10 mouse cellular contexts compared by ENCODE assay signal in the genomic region with DNA sequence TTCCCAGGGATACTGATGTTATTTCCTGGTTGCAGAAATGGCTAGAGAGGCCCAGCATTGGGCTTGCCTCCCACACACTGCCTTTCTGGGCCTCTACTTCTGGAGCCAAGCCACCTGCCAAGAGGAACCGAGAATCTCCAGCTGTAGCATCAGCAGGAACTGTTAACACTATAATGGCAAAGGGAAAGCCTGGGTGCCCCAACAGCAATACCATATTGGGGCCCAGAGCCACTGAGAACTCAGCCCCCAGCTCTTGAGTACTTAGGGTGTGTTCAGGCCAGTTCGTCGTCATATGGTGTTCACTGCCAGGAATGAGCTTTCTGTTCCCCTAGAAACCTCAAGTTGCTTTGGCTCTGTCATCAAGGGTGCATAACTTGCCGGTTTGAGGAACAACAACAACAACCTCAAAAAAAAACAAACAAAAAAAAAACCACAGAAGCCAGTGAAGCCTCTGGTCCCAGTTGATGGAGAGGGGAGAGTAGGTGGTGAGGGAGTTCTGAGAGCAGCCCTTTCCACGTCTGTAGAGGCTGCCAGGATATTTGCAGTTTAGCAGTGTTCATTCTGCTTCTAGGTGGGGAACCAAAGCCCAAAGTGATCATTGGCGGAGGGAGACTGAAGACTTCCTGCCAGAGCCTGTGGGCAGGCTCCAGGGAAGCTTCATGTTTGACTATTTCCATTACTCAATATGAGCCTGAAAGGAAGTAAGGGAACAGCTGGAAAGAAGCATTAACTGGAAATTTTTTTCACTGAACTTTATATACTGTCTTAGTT. TPM values are rescaled to one million over a fixed set of nuclear protein-coding genes. Genes with fewer than 3 reads are reported as not detected.
A peak's percentile ranks its signal among the peaks of the same experiment; 100 is the strongest.
DNase-seq lines count a peak whose midpoint lies in the region; ATAC-seq and TF ChIP-seq lines count a peak whose summit lies in the region.
"Had no signal": no experiment of that assay in that cellular context is flagged by ENCODE, and none has a peak within 500 bp of the region (broad histone marks: within the 10 kb centered on the region; RNA-seq: fewer than 3 reads in every experiment).

No protein-coding gene starts in this region.

- no peak for TF ChIP-seq POLR2A in lung, adult 2 months (IDR thresholded peaks at IDR 0.05; ENCODE audit: borderline replicate concordance, extremely low read depth, low read depth, low read length)

- ATAC-seq in erythroblast, adult 5-6 weeks (replicated peaks; ENCODE audit: low FRiP score, poor library complexity, severe bottlenecking), result no peak

- no peak for TF ChIP-seq CTCF in gastrocnemius, adult 2 months (IDR thresholded peaks at IDR 0.05)
- TF ChIP-seq CTCF in lung, adult 2 months (IDR thresholded peaks at IDR 0.05; ENCODE audit: insufficient read depth, low read length), result no peak

- peak overlapping the region; percentile 38 for H3K27ac ChIP-seq in gastrocnemius, adult 2 months
- H3K27ac ChIP-seq: embryonic facial prominence, embryonic 12.5 days; hindbrain, embryonic 12.5 days had no signal

- H3K4me1 ChIP-seq in lung, adult 2 months (ENCODE audit: control insufficient read depth, insufficient read depth, low read length), result no peaks in the 10 kb centered on the region
- H3K4me1 ChIP-seq: embryonic facial prominence, embryonic 12.5 days; hindbrain, embryonic 12.5 days had no signal

- intact Hi-C loops in gastrocnemius, adult 2 months (cut with DNase I), result no loop called here

- H3K4me3 ChIP-seq in gastrocnemius, adult 2 months, result no peak overlapping the region
- H3K4me3 ChIP-seq in lung, adult 2 months (replicated peaks; ENCODE audit: extremely low read depth, low read depth, low read length), result no peak overlapping the region
- H3K4me3 ChIP-seq: embryonic facial prominence, embryonic 12.5 days; hindbrain, embryonic 12.5 days had no signal

- WGBS in lung, adult 2 months, result 44% methylated on average over 6 of the region's 6 CpGs

- DNase-seq in layer of hippocampus, postnatal 10 days (ENCODE audit: low spot score in 2 of 2), result peak; percentile 17 to 27
- no peak for DNase-seq in layer of hippocampus, adult 18-20 months (ENCODE audit: low spot score in 2 of 2)
- peak; percentile 66 for DNase-seq in brain, adult 2 months (ENCODE audit: low read depth, low spot score)
- peak; percentile 40 for DNase-seq in gastrocnemius, adult 2 months
- peak; percentile 19 for DNase-seq in lung, adult 2 months
- no peak for DNase-seq in adrenal gland, postnatal 4 days (ENCODE audit: low spot score in 2 of 2)
- DNase-seq: retina, postnatal 1 day had no signal

RNA-seq across cellular contexts. Expression of a gene that starts 26.3 kb away (rescaled TPM):
- total RNA-seq in layer of hippocampus, postnatal 10 days (2021), result 10 to 100 TPM; 14.0 to 17.3 TPM
- total RNA-seq in layer of hippocampus, adult 18-20 months (2021), result 10 to 100 TPM; 22.9 to 24.3 TPM
- total RNA-seq in gastrocnemius, adult 2 months (2021), result 1 to 10 TPM; 2.3 to 3.0 TPM
- polyA plus RNA-seq in lung, adult 2 months (2012; rRNA removed), result 30.1 and 33.6 TPM in 2 replicates
- total RNA-seq in adrenal gland, postnatal 4 days (2021), result 10 to 100 TPM; 28.0 to 28.4 TPM
- total RNA-seq in erythroblast, adult 5-6 weeks (2015; ENCODE audit: low replicate concordance), result 1.0 and 1.3 TPM in 2 replicates
- 3.4 and 3.9 TPM in 2 replicates for total RNA-seq in erythroblast, adult 5-6 weeks (2017; ENCODE audit: low replicate concordance)

RNA-seq across cellular contexts. Expression of a gene that starts 38.1 kb away (rescaled TPM):
- total RNA-seq in layer of hippocampus, postnatal 10 days (2021), result 10 to 100 TPM in 1 of 2 experiments, 1 to 10 TPM in 1; 9.8 to 11.4 TPM
- 1 to 10 TPM; 3.9 to 5.2 TPM for total RNA-seq in layer of hippocampus, adult 18-20 months (2021)
- 1 to 10 TPM in 1 of 2 experiments, under 1 TPM in 1; 0.98 to 7.7 TPM for total RNA-seq in gastrocnemius, adult 2 months (2021)
- polyA plus RNA-seq in lung, adult 2 months (2012; rRNA removed), result 14.1 and 17.3 TPM in 2 replicates
- total RNA-seq in adrenal gland, postnatal 4 days (2021), result 10 to 100 TPM; 10.7 to 14.5 TPM
- 5.6 and 9.0 TPM in 2 replicates for total RNA-seq in erythroblast, adult 5-6 weeks (2015; ENCODE audit: low replicate concordance)
- 4.7 and 5.4 TPM in 2 replicates for total RNA-seq in erythroblast, adult 5-6 weeks (2017; ENCODE audit: low replicate concordance)

Comparison
In these comparisons a context has a peak if more than half of its experiments do, and no peak if none do; other contexts are left out.
1. DNase-seq: peak in layer of hippocampus, postnatal 10 days (2 of 2), brain, adult 2 months (single experiment), gastrocnemius, adult 2 months (single experiment) and lung, adult 2 months (single experiment); none in layer of hippocampus, adult 18-20 months (0 of 2) and adrenal gland, postnatal 4 days (0 of 2).